Mouse (Mus musculus) stomach, adult 2 months (tissue): ENCODE results near the gene Ctss. TPM values are rescaled to one million over a fixed set of nuclear protein-coding genes. Genes with fewer than 3 reads are reported as not detected.

Experiments used
- polyA plus RNA-seq: library from polyadenylated mRNA; depleted of rRNA; stranded (reverse); fragments of >200 nt; gene quantifications from 2 replicates; pipeline ENCODE4 v1.2.3, GENCODE M21; 2012; rRNA removed

Ctss gene
- polyA plus RNA-seq = 1.7 and 2.6 TPM in 2 replicates

DNA sequence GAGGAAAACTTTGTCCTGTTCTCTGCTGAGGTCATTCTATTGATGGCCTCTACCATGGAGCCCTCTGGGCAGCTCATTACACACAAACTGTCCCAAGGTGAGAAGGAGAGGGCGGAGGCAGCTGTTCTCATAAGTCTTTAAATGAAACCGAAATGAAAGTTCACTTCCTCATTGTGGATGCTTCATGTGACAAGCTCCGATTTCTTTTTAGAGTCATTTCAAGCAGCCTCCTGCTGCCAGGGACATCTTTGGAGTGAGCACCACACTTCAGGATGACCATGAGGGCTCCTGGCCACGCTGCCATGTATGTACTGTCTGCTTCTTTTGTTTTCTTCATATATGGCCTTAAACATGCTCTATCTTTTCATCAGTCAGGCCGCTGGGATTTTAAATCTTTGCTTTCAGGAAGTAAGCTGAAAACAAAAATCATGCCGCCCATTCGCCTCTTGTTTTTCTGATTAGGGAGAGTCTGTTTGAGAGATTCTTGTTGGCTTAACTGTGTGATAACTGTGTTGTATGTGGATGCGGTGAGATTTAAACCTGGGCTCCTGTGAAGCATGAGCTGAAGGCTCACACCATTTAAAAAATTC is at the start of gene Ctss:
Ctss (plus strand) TSS at position 165 of the 590 bp plus-strand sequence.

DNA sequence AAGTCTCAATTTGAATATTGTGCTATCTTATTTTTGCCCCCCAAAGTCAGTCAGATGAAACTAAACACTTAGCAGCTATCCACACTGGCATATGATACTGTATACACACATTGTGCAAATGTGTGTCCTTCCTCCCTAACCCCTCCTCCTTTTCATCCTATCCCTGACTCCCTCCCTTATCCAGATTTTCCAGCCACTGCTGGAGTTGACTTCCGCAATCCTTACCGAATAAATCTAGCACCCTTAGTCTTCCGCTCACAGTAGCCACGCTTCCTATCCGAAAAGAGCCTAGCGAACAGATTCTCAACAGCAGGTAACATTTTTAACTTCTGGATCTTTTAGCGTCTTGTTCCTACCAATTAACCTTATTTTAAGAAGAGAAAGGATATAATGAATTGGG is 27.6 kb upstream of the Ctss start, which contains the start of gene Ctsk:
Ctsk (plus strand) TSS at position 233 of the 400 bp plus-strand sequence.

DNA sequence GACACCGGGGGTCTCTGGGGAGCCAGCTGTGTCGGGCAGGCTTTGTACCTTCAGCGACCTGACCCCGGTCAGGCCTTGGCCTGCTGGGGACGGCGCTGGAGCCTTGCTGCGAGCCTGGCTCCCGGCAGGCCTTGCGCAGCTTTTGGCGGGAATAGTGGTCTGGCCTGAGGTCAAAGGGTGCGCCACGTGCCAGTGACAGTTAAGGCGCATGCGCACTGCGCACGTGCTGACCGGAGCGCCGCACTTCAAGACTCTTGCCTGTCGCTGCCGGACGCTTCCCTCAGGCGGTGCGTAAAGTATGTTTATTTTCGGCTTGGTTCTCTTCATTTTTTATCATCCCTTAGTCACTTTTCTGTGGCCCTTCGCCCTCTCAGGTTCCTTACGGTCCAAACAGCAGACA is 32.9 kb downstream of the Ctss start, which contains the start of gene Hormad1:
Hormad1 (plus strand) TSS at position 241 of the 400 bp plus-strand sequence.

DNA sequence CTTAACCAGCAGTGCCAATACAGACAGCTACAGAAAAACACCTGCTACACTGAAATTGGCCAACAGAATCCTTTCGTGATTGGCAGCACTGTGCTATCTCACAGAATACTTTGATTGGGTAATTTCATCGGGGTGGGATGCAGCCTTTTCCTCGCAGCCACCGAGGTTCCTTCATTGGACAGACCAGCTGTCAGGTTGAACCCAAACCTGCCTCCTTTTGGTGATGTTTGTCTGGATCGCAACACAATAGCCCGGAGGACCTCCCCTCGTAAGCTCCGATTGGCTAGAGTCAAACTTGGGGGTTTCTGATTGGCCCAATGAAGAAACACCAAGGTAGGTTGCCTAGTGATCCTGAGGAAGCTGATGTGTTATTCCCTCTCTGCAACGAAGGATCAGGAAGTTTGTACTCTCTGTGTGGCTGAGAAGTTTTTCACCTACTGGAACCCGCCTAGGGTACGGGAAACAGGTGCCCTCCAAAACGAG is 62.1 kb downstream of the Ctss start, which contains the start of gene Golph3l:
Golph3l (plus strand) TSS at position 331 of the 483 bp plus-strand sequence.

Other genes starting within 250 kb of the Ctss start
- gene Mindy1, start 245.4 kb upstream of the Ctss start, polyA plus RNA-seq = 58.1 and 69.6 TPM in 2 replicates
- 5.5 and 7.9 TPM in 2 replicates for gene Prune1, start 244.7 kb upstream of the Ctss start, polyA plus RNA-seq
- gene Anxa9, start 219.6 kb upstream of the Ctss start, polyA plus RNA-seq = 7.4 and 10.1 TPM in 2 replicates
- 17.4 and 19.9 TPM in 2 replicates for gene Cers2, start 212.0 kb upstream of the Ctss start, polyA plus RNA-seq
- gene Setdb1, start 169.6 kb upstream of the Ctss start, polyA plus RNA-seq = 2.4 and 3.3 TPM in 2 replicates
- not detected in 2 replicates for gene 4930558C23Rik, start 123.9 kb upstream of the Ctss start, polyA plus RNA-seq
- 15.3 and 16.3 TPM in 2 replicates for gene Arnt, start 92.4 kb upstream of the Ctss start, polyA plus RNA-seq
- 1.2 and 2.1 TPM in 2 replicates for gene Ctsk, start 27.5 kb upstream of the Ctss start, polyA plus RNA-seq
- not detected in 2 replicates for gene Hormad1, start 32.9 kb downstream of the Ctss start, polyA plus RNA-seq
- gene Golph3l, start 62.1 kb downstream of the Ctss start, polyA plus RNA-seq = 0.96 and 1.3 TPM in 2 replicates
- gene Ensa, start 98.2 kb downstream of the Ctss start, polyA plus RNA-seq = 2.5 and 3.0 TPM in 2 replicates
- 43.6 and 126 TPM in 2 replicates for gene Mcl1, start 132.0 kb downstream of the Ctss start, polyA plus RNA-seq
- 28.5 and 29.1 TPM in 2 replicates for gene Adamtsl4, start 161.1 kb downstream of the Ctss start, polyA plus RNA-seq
- gene Ecm1, start 212.8 kb downstream of the Ctss start, polyA plus RNA-seq = 282 and 316 TPM in 2 replicates
- 17.0 and 18.6 TPM in 2 replicates for gene Tars2, start 233.4 kb downstream of the Ctss start, polyA plus RNA-seq